Mouse (Mus musculus) stomach, postnatal 0 days (tissue): ENCODE results near the gene Epha4.

Source experiments
- CTCF ChIP-seq: IDR thresholded peaks from 2 replicates; pipeline ENCODE4 v1.5.1; 2016; ENCODE audit warnings: antibody characterized with exemption, low read depth, mild to moderate bottlenecking, moderate library complexity
- EP300 ChIP-seq: optimal IDR thresholded peaks from 2 replicates; pipeline ENCODE3; 2016; ENCODE audit warnings: antibody characterized with exemption

DNA sequence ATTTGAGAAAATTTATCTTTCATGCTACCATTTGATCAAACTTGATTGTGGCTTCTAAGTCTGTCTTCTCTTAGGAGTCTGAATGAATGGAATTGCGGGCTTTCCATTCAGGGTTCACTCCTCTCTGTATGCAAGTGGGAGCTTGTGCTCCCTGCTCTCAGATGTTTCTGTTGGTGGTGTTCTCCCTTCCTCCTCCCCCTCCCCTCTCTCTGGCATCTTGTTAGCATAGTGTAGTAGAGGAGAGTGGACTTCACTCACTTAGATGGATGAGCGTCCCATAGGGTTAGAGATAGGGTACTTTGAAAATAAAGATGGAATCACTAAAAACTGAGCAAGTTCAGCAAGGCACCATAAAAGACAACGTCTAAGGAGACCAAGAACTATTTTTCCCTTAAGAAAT lies 29.4 kb upstream of the Epha4 start:
- TF ChIP-seq CTCF (no peak), EP300 (no peak)
